Mouse (Mus musculus): ENCODE data around the gene Top2a. TPM values are rescaled to one million over a fixed set of nuclear protein-coding genes. Genes with fewer than 3 reads are reported as not detected.

The Top2a gene
- polyA plus RNA-seq, 1 experiment = 12.1 TPM

GRCm38 (mm10) chr11:98943741-98944461 is 80.1 kb downstream of the Top2a start:
- Histone ChIP-seq H3K36me3 (replicated peaks; ENCODE audit: low read length) (no peaks in the 10 kb centered on the region), H3K4me1 (peaks cover 87% of the 10 kb centered on the region), H3K4me3 (replicated peaks) (peak overlapping the region; percentile 93), H3K27me3 (replicated peaks) (peaks cover 94% of the 10 kb centered on the region), H3K9me3 (no peaks in the 10 kb centered on the region)
- no peak for TF ChIP-seq GATA1 (IDR thresholded peaks at IDR 0.05; ENCODE audit: borderline replicate concordance, low read length)

Other genes with a start within 250 kb of the Top2a start
- gene Nr1d1, start 248.9 kb downstream of the Top2a start, polyA plus RNA-seq (2012; ENCODE audit: insufficient read depth, low replicate concordance) = 5.6 and 22.1 TPM in 2 replicates
- gene Msl1, start 228.7 kb downstream of the Top2a start, polyA plus RNA-seq (2012; ENCODE audit: insufficient read depth, low replicate concordance) = 30.0 and 46.8 TPM in 2 replicates
- 10.6 and 13.2 TPM in 2 replicates for gene Casc3, start 219.3 kb downstream of the Top2a start, polyA plus RNA-seq (2012; ENCODE audit: insufficient read depth, low replicate concordance)
- 0.29 TPM in 1 of 2 replicates, not detected in the other for gene Rapgefl1, start 187.4 kb downstream of the Top2a start, polyA plus RNA-seq (2012; ENCODE audit: insufficient read depth, low replicate concordance)
- 7.3 and 10.6 TPM in 2 replicates for gene Wipf2, start 160.6 kb downstream of the Top2a start, polyA plus RNA-seq (2012; ENCODE audit: insufficient read depth, low replicate concordance)
- gene Cdc6, start 116.4 kb downstream of the Top2a start, polyA plus RNA-seq (2012; ENCODE audit: insufficient read depth, low replicate concordance) = 0.44 TPM in 1 of 2 replicates, not detected in the other
- gene Rara, start 96.4 kb downstream of the Top2a start, polyA plus RNA-seq (2012; ENCODE audit: insufficient read depth, low replicate concordance) = 11.8 and 25.3 TPM in 2 replicates
- gene Gjd3, start 41.2 kb downstream of the Top2a start, polyA plus RNA-seq (2012; ENCODE audit: insufficient read depth, low replicate concordance) = not detected in 2 replicates
- gene Igfbp4, start 17.1 kb upstream of the Top2a start, polyA plus RNA-seq (2012; ENCODE audit: insufficient read depth, low replicate concordance) = 28.0 and 111 TPM in 2 replicates
- gene Tns4, start 65.1 kb upstream of the Top2a start, polyA plus RNA-seq (2012; ENCODE audit: insufficient read depth, low replicate concordance) = 0.93 TPM in 1 of 2 replicates, not detected in the other
- not detected in 2 replicates for gene Ccr7, start 130.9 kb upstream of the Top2a start, polyA plus RNA-seq (2012; ENCODE audit: insufficient read depth, low replicate concordance)
- 24.2 and 370 TPM in 2 replicates for gene Smarce1, start 206.8 kb upstream of the Top2a start, polyA plus RNA-seq (2012; ENCODE audit: insufficient read depth, low replicate concordance)
- gene Krt222, start 219.9 kb upstream of the Top2a start, polyA plus RNA-seq (2012; ENCODE audit: insufficient read depth, low replicate concordance) = not detected in 2 replicates